Mouse (Mus musculus): ENCODE data around the gene Ctdnep1.

GRCm38 (mm10) chr11:69974907-69975306, 6.0 kb upstream of the Ctdnep1 start:
- TF ChIP-seq CTCF (IDR thresholded peaks at IDR 0.05; ENCODE audit: low read depth, low read length) (no peak), GATA1 (IDR thresholded peaks at IDR 0.05; ENCODE audit: borderline replicate concordance, low read length) (no peak)
